Mouse (Mus musculus) cortical plate, adult 2 months (tissue): ENCODE data around the gene Stoml2.

Experiments
- CTCF ChIP-seq: fragments of 200-500 bp; IDR thresholded peaks from 2 replicates; pipeline ENCODE4 v1.5.1; 2011; ENCODE audit warnings: mild to moderate bottlenecking, control low read depth, low read length; ENCODE audit not compliant: insufficient read depth; ENCODE audit errors: extremely low read depth
- POLR2A ChIP-seq: fragments of 200-500 bp; IDR thresholded peaks from 2 replicates; pipeline ENCODE4 v1.6.1; 2011; ENCODE audit warnings: mild to moderate bottlenecking, low read length, control low read depth; ENCODE audit not compliant: insufficient read depth; ENCODE audit errors: extremely low read depth

GRCm38 (mm10) chr4:43025084-43025960 is 6.2 kb downstream of the Stoml2 start, which contains the start of gene Pigo:
- peak; percentile 77 for TF ChIP-seq CTCF
- TF ChIP-seq POLR2A = no peak; the same call in 1 of the 2 replicates
